Mouse (Mus musculus) thymus, postnatal 10 days (tissue): ENCODE results near the gene Sertad3.

Experiments
- DNase-seq, 2 experiments: peaks; one replicate each; pipeline ENCODE4 v3.0.0; 2021; ENCODE audit warnings: low spot score in 2 of 2

Sertad3 gene

DNA sequence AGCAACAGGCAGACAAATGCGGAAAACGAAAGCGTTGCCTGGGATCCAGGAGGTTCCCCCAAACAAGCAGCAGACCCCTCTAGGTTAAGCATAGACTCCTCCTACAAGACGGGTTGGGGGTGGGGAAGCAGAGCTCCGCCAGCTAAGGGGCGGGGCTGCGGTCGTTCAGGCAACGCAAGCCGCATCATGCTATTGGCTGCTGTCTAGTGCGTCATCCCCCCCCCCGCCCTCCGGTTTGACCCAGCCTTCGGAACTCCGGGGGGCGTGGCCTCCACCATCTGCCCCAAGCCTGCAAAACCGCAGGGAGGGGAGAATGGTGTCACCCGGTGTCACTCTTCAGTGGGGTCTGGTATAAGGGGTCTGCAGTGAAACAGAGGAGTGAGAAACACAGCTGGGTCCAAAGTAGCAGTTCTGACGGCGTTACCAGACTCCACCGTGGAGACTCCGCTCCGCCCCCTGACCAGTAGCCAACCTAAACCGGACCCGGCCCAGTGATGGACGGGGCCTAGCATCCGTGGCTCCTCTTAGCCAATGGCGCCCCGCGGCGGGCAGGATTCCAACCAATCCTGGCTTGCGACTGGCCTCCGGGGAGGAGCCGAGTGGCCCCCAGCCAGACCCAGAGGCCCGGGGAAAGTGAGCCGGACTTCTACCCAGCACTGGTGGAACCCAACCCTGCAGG is at the start of gene Sertad3:
Sertad3 (plus strand) TSS at position 613 of the 679 bp plus-strand sequence.
- DNase-seq = peak; percentile 98

DNA sequence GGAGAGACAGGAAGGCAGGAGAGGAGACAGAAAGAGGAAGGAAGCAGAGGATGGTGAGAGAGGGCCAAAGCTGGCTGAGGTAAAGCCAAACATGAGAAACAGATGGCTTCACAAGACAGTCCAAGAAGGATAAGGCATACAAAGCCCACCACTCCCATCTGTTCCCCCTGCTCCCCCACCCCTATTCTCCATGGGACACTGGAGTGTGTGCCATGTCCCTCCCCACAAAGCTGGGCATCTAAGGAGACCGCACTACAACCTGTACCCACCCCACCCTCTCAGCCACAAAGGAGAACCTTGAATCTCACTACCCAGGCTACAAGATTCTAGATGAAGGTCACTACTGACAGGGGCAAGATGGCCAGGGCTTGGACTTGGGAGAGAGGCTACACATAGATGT is 46.2 kb upstream of the Sertad3 start:
- no peak for DNase-seq

GRCm38 (mm10) chr7:27428002-27428401 is 45.6 kb upstream of the Sertad3 start:
- DNase-seq = no peak

DNA sequence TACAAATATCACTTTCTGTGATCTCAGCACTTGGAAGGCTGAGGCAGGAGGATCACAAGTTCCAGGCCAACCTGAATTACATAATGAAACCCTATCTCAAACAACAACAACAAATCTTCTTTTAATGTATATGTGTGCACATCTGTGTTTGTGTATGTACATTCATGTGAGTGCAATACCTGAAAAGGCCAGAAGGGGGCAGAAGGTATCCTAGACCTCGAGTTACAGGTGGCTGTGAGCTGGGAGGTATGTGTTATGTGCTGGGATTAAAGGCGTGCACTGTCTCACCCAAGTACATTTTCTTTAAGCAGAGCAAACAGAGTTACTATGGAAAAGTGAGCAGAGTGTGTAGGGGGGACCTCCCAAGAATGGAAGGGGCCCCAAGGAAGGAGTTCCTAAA is 44.4 kb upstream of the Sertad3 start:
- no peak for DNase-seq

DNA sequence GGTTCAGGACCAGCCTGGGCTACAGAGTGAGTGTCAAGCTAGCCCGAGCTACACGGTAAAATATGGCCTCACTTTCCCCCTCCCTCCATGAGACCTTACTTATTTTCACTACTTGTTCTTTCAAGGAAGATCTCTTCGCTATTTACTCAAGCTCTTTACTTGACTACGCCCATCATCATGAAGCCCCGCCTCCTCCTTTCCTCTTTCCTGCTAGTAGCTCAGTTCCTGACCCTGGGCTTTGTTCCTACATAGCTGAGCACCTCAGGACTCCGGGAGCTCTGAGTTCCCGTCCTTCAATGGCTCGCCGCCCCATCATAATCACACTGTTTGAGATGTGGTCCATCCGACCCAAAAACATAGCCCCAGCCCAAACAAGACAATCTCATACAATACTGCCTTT is 40.2 kb upstream of the Sertad3 start:
- no peak for DNase-seq

DNA sequence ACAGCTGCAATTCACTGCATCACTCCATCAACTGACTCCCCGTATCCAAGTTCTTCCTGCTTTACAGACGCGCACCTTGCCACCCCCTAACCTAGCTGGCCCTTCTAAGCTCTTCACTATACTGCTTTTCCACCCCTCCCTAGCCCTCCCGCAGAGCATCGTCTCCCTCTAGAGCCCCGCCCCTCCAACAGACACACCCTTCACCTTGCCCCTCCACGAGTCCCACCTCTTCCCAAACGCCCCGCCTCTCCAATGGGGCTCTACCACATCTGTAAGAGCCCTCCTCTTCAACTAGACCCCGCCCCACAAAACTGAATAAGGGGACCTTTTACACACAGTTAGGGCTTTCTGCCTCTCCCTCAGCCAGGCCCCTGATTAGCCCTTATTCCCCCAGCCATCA is 39.8 kb upstream of the Sertad3 start:
- DNase-seq = no peak

DNA sequence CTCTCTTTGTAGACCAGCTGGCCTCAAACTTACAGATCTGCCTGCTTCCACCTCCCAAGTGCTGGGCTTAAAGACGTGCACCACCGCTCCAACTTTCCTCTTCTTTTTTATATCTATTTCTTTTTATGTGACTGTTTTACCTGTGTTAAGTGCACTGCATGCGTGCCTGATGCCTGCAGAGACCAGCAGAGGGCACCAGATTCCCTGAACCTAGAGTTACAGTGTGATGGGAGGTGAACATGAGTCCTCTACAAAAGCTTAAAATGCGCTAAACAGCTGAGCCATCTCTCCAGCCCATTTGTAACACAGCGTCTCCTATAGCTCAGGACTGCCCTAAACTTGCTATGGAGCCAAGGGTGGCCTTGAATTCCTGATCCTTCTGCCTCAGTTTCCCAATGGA is 36.0 kb upstream of the Sertad3 start:
- DNase-seq = peak; percentile 21 to 34

DNA sequence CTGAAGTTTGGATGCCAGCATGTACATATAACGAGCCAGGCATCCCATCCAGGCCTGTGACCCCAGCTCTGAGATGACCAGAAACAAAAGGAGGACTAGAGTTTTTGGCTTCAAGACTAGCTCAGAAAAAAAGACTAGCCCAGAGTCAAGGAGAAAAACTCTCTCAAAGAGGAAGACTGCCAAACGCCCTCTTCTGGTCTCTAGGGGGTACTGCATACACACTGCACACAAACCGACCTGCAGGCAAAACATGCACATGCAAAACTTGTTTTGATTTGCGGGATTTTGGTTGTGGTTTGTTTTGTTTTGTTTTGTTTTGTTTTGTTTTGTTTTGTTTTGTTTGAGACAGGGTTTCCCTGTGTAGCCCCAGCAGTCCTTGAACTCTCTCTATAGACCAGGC is 33.6 kb upstream of the Sertad3 start:
- no peak for DNase-seq

GRCm38 (mm10) chr7:27446051-27446450 is 27.5 kb upstream of the Sertad3 start:
- DNase-seq = no peak

GRCm38 (mm10) chr7:27446521-27447418 is 26.8 kb upstream of the Sertad3 start:
- DNase-seq = no peak

DNA sequence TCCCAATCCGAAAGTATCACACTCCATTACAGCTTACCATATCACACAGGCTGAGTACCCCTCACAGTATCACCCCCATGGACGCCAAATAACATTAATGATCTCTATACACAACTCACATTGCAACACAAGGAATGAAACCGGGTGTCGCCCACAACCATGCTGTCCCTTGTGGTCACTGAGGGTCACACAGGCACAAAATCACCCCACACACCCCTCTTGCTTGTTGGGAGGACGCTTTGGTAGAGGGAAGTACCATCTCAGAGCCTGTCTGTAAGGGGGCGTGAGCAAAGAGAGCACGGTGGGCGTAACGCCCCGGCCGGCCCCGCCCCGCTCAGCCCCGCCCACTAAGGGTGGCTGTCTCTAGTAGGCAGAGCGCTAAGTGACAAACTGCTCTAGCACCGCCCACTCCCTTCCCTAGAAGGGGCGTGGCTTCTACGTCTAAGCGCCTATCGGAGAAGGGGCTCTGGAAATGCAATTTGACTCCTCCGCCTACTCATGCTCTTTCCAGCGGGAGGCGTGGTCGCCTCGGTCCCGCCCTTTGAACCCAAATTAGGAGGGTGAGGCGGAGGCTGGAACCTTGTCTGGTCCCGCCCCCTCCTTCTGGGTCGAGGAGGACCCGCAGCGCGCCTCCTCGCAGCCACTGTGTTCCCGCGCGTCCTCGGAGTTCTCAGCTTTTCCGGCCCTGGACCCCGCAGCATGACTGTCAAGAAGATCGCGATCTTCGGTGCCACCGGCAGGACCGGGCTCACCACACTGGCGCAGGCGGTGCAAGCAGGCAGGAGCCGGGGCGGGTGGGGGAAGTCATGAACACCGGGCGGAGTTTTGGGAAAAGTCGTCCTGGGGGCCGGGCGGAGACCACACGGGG is 25.9 kb upstream of the Sertad3 start, which contains the start of the genes Sptbn4 and Blvrb:
Sptbn4 (minus strand) TSS at position 268 of the 868 bp plus-strand sequence.
Blvrb (plus strand) TSS at position 560 of the 868 bp plus-strand sequence.
- peak; percentile 95 to 98 for DNase-seq

DNA sequence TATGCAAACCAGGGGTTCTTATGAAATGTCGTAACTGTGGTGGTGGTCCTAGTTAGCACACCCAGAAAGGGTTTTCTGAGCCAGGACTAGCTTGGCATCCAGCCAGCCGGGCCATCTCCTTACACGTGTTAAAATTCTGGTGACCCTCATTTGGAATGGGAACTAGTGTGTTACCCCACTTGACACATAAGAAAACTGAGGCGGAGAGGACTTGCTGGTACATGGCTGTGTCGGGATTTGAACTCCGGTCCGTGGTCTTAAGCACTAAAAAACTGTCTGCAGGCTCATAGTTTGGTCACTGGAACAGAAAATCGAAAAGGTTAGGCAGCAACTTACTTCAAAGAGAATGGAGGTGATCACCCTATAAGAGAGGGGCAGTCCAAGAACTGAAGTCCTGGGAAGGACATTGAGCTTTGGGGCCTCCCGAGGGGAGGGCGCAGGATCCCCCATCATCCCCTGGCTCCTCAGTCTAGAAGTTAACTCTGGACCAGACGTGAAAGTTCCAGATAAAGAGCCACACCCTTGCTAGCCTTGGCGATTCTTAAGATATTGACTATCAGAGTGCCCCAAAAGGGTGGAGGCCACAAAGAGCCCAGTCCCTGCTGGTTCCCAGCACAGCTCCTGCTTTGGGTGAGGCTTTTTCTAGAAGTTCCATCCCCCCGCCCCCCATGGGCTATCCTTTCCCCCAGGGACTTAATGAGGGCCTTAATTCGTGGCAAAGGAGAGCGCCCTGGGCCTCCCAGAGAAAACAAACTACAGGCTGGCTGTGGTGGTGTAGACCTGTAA is 25.0 kb upstream of the Sertad3 start:
- no peak for DNase-seq

GRCm38 (mm10) chr7:27449256-27449862 is 24.2 kb upstream of the Sertad3 start:
- peak; percentile 20 to 47 for DNase-seq

DNA sequence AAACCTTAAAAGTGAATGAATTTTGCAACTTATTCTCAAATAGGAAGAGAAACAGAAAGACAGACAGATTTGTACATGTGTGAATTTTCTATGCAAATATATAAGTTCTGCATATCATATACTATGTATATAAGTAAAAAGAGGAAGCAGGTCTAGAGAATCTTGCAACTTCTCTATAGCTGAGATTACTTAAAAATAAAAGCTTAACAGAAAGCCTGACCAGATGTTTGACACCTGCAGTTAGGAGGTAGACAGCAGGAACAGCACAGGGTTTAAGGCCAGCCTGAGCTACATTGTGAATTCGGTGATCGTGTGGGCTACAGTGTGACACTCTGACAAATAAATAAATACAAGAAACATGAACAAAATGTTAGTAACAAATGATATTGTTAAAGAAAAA is 22.2 kb upstream of the Sertad3 start:
- no peak for DNase-seq

DNA sequence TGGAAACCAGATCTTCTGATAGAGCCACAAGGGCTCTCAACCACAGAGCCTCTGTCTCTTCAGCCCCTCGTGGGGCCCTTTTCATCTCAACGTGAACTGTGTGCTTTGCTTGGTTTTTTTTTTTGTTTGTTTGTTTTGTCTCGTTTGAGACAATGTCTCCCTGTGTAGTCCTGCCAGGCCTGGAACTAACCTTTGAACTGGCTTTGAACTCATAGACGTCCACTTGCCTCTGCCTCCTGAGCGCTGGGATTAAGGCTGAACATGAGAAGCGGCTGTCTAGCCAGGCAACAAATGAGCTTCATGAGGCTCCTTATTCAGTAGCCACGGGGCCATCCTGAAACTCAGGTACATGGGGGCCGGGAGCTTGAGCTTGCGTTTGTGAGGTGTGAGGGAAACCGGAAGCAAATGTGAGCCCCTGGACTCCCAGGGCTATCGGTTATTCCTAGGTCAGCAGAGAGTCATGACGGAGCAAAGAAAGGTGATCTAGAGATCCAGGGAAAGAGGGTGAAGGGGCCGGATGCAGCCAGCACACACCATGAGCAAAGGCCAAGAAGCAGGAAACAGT is 21.3 kb upstream of the Sertad3 start:
- DNase-seq = no peak

DNA sequence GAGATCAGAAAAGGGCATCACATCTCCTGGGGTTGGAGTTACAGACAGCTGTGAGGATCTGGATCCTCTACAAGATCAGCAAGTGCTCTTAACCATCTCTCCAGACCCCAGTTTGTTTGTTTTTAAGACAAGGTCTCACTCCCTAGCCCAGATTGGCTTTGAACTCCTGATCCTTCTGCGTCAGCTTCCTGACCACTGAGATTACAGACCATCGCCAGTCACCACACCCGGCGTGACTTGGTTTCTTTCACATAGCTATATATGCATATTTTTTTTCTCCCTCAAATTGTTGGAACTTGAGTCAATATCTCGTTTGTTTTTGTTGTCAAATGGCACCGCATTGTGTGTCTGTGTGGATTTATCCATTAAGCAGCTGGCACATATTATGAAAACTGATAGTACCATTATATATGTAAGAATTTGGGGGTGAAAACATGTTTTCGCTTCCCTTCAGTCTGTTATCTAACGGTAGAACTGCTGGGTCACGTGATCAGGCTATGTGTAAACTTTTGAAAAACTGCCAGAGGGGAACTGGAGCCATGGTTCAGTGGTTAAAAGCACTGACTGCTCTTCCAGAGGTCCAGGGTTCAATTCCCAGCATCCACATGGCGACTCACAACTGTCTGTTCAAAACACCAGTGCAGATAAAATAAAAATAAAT is 19.0 kb upstream of the Sertad3 start:
- no peak for DNase-seq

GRCm38 (mm10) chr7:27455273-27455672 is 18.3 kb upstream of the Sertad3 start:
- no peak for DNase-seq

DNA sequence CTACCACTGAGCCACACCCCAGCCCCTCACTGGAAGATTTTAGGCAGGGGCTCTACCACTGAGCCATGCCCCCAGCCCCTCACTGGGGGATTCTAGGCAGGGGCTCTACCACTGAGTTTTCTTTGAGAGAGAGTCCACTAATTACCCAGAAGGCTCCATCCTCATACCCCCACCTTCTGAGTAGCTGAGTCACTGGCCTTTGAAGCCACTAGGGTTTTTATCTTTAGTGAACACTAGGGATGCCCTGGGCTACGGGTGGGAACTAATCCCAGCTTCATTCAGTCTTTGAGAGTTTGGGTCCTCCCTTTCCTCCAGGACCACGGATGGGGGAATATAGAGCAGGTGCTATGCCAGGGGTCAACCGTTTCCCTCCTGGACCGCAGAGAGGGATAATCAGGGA is 15.0 kb upstream of the Sertad3 start:
- no peak for DNase-seq

DNA sequence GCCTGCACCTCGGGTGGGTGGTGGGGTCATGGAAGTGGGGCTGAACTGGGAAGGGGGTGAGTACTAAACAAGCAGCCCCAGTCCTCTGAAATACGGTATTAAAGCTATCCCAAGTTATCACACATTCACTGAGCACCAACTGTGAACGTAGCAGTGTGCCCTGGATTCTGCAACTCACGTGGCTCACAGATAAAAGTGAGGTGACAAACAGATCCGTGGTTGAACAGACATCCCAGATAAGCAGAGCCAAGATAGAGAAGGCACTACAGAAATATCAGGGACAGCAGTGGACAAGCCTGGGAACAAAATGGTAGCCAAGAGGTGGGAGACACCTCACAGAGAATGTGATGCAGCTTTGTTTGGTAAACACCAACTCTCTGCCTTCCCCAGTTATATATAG is 13.9 kb upstream of the Sertad3 start:
- no peak for DNase-seq

DNA sequence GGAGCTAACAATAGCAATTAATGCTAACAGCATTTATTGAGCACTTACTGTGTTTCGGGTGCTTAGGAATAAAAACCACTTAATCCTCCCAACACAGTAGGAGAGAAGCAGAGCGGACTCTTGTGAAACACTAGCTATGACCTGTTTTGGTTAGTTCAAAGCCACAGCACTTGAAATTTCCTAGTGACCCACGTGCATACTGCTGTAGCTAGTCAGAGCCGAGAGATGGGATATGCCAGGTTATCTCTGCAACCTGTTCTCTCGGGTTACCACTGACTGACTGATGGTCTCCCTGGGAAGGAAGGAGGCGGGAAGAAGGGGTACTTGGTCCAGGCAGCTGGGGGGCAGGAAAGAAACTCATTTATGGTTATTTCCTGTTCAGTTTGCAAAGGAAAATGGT is 13.1 kb upstream of the Sertad3 start:
- DNase-seq = no peak
